Mouse (Mus musculus): ENCODE results near the gene Tmem259. TPM values are rescaled to one million over a fixed set of nuclear protein-coding genes. Genes with fewer than 3 reads are reported as not detected.
A peak's percentile ranks its signal among the peaks of the same experiment; 100 is the strongest.

Gene Tmem259
- total RNA-seq, 4 experiments from 2014 or later = 116 to 120 (median 117) TPM

DNA sequence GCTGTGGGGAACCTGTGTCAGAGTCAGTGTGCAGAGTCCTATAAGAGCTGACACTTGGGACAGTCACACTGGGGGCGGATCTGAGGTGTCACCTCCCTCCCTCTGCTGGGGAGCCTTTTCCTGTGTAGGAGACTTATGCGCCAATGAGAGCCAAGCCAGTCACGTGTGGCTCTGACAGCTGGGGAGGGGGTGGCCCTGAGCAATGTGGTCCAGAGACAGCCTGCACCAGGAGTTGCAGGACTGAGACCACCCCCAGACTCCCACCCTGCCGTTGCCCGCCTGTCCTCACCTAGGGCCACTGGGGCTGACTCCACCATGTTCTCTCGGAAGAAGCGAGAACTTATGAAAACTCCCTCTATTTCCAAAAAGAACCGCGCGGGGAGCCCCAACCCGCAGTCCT lies 32.4 kb upstream of the Tmem259 start, which contains the start of gene Arhgap45:
Arhgap45 (plus strand) TSS at position 143 of the 400 bp plus-strand sequence.
- DNase-seq (ENCODE audit: low spot score) = no peak

DNA sequence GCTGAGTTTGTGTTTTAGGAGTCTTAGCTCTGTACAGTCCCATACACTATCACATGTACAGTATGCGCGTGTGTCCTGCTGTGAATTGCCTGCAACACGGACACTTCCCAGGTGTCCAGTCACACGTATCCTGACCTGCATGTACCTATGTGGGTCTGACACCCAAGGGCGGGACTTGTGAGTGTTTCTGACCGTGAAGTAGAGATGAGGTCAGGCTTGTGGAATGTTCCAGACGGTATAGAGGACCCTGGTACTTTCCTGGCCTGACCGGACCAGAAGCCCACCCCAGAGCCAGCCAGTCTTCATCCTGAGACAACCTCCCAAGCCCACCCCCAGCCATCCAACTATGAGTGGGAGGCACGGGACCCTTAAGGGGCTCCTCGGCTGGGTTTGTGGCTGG lies 31.5 kb upstream of the Tmem259 start:
- no peak for DNase-seq (ENCODE audit: low spot score)

DNA sequence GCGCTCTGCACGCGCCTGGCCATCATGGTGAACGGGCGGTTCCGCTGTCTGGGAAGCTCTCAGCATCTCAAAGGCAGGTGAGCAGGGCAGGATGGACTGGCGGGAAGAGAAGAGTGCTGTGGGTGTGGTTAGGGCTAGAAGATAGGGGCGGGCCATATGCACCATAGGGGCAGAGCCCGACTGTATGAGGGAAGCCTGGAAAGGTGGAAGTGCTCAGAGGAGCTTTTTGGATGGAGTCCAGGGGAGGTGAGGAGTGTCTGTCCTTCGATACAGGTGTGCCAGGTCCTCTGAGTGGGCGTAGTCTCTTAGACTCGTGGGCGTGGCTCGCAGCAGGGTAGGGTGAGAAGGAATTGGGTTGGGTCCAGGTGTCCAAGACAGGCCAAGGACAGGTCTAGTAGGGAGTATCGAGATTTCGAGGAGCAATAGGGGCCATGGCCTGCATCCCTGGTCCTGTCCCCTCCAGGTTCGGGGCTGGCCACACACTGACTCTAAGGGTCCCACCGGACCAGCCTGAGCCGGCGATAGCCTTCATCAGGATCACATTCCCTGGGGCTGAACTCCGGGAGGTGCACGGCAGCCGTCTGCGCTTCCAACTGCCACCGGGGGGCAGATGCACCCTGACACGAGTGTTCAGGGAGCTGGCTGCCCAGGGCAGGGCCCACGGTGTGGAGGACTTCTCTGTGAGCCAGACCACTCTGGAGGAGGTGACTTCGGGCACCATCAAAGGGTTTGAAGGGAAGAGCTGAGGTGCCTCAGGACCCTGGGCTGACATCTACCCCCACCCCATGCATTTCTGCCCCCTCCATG lies 30.6 kb upstream of the Tmem259 start:
- no peak for DNase-seq (ENCODE audit: low spot score)

DNA sequence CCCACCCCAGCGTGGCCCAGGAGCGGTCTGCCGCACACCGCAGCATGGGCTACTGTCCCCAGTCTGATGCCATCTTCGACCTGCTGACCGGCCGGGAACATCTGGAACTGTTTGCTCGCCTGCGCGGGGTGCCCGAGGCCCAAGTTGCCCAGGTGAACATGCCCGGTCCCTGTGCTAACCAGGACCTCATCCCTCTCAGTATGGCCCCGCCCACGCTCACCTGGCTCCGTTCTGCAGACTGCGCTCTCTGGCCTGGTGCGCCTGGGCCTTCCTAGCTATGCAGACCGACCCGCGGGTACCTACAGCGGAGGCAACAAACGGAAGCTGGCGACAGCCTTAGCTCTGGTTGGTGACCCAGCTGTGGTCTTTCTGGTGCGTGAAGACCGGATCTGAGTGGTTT lies 29.5 kb upstream of the Tmem259 start:
- DNase-seq (ENCODE audit: low spot score) = no peak

DNA sequence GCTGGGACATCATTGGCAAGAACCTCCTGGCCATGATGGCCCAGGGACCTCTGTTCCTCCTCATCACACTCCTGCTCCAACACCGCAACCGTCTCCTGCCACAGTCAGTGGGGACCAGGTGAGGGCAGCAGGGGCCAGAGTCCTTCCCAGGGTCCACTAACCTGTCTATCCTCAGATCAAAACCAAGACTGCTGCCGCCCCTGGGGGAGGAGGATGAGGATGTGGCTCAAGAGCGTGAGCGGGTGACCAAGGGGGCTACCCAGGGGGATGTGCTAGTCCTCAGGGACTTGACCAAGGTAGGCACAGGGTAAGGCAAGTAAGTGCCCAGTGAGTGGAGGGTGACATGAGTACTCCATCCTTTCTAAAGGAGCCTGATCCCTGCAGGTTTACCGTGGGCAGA lies 27.6 kb upstream of the Tmem259 start:
- no peak for DNase-seq (ENCODE audit: low spot score)

DNA sequence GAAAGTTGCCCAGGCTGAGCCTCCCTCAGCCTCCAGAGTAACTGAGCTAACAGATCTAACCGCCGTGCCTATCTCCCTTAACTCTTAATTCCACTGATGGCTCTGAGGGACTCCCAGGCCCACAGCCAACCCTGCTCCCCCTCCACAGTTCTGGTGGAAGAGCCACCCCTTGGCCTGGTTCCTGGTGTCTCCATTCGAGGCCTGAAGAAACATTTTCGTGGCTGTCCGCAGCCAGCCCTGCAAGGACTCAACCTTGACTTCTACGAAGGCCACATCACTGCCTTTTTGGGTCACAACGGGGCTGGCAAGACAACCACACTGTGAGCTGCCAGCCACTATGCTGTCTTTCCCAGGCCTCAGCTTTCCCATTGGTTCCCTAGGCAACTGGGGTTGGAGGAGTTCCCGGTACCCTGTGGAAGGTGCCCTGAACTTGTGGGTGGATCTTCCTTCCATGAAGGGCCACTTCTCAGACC lies 20.1 kb upstream of the Tmem259 start:
- DNase-seq (ENCODE audit: low spot score) = no peak

DNA sequence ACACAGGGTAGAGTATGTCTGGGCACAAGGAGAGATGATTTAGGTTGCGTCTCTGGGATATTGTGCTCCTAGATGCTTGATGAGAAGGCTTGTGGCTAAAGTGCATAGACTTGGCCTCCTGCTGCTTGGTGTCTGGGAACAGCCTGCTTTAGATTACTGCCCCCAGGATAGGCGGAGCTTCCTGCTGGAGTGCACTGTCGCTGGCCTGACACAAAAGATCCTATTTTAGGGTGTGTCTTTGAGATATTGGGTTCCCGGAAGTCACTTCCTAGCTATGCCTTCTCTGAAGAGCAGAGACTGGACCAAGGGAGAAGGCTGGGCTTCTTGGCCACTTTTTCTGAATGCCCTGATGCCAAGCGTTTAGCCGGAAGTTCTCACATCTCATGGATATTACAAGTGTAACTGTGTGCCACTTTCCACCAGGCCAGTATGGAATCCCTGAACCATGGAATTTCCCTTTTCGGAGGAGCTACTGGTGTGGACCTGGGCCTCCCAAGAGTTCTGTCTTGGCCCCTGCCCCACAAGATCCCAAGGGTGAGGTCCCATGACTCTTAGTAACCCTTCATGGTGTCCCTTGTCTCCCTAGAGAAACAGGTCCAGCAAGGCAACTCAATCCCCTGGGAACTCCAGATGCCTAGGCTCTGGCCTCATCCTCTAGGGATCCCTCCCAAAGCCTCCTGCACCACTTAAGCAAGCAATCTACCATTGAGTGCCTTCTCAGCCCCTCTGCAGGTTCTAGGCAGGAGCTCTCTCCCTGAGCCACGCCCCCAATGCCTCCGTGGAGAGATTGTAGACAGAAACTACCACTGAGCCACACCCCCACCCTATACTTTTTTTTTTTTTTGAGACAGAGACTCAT lies 19.5 kb upstream of the Tmem259 start:
- DNase-seq (ENCODE audit: low spot score) = no peak

DNA sequence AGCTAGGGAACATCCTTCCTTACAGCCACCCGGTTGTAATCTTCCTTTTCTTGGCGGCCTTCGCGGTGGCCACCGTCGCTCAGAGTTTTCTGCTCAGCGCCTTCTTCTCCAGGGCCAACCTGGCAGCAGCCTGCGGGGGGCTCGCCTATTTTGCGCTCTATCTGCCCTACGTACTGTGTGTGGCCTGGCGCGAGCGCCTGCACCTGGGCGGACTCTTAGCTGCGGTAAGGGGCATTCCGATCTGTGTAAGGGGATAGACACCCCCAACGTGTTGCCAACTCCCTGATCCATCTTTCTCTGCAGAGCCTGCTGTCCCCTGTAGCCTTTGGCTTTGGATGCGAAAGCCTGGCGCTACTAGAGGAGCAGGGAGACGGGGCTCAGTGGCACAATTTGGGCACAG lies 18.7 kb upstream of the Tmem259 start:
- DNase-seq (ENCODE audit: low spot score) = no peak

DNA sequence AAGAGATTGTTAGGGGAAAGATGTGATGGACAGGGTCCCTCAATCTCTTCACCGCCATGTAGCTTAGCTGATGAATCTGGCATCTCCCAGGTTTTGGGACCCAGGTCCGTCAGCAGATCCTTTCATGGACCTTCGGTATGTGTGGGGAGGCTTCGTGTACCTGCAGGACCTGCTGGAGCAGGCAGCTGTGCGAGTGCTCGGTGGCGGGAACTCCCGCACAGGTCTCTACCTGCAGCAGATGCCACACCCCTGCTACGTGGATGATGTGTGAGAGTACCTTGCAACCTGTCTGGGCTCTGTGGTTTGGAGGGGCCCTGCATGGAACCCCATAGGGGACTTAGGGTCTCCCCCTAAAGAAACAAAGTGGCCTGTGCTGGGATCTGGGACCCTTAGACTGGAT lies 17.8 kb upstream of the Tmem259 start:
- no peak for DNase-seq (ENCODE audit: low spot score)

DNA sequence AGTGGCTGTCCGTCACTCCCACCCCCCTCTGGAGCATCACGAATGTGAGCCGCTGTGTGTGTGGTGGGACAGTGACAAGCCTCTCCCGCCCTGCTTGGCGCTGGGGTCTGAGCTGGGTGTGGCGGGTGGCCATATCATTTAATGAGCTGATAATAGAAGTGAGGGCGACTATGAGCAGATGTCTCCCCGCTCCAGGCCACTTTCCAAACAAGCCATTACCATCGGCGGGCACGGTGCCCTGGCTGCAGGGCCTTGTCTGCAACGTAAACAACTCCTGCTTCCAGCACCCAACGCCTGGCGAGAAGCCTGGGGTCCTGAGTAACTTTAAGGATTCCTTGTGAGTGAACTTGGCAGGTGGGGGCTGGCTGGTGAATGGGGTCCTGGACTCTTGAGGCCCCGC lies 13.7 kb upstream of the Tmem259 start:
- no peak for DNase-seq (ENCODE audit: low spot score)

DNA sequence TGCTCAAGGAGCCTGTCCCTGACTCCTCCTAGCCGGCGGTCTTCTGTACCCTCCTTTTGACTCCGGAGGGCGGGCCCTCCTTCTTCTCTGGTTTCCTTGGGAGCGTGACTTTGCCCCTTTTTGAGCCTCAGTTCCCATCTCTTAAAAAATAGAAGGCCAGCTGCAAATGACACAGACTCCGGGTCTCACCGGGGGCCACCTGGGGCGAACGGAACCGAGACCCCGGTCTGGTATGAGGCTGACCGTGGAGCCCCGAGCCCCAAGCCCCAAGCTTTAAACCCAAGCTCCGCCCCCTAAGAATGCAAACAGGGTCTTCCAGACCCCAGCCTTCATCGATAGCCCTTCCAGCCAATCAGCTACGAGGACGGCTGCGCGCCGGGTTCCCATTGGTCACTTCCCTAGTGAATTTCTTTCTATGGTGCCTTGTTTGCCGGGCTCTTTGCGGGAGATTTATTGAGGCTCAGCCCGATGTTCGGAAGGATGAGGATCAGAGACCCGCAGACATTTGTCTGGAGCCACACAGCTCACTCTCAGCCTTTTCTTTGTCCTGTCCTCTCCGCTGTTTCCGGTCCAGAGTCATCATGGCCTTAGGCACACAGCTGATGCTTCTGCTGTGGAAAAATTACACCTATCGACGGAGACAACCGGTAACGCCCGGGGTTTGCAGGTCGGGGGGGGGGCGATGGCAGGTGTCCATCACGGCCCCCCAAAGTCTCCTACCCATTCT lies 13.1 kb upstream of the Tmem259 start:
- DNase-seq (ENCODE audit: low spot score) = no peak

DNA sequence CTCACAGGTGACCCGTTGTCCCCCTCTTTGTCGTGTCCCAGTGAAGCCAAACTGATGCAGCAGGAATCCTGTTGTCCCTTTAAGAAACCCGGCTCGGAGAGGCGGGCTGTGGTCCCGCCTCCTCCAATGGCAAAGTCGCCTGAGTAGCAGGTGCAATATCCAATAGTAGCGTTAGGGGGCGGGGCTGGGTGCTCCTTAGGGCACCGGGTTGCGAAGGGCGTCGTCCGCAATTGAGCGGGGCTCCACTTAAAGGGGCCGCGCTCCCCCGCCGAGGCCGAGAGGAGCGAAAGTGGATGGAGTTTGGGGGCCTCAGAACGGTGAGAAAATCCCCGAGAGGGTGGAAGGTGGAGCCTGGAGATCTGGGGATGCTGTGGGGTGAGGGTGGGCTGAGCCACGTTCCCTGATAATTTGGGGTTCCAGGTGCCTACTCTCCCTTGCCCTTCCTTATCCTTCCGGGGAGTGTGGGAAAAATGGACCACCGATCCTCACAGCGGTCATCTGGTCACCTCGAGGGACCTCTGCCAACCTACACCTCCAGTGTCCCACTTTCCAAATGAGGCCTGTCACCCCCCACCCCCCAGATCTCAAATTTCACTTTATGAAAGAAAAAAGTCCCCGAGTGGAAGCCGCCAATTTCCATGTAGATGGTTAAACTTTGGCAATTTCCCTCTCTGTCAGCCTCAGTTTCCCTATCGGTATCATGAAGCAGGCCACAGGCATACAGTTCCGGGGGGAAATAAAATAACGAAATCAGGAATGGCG lies 12.3 kb upstream of the Tmem259 start, which contains the start of gene Abca7:
Abca7 (plus strand) TSS at position 223 of the 762 bp plus-strand sequence.
- peak; percentile 97 for DNase-seq (ENCODE audit: low spot score)

DNA sequence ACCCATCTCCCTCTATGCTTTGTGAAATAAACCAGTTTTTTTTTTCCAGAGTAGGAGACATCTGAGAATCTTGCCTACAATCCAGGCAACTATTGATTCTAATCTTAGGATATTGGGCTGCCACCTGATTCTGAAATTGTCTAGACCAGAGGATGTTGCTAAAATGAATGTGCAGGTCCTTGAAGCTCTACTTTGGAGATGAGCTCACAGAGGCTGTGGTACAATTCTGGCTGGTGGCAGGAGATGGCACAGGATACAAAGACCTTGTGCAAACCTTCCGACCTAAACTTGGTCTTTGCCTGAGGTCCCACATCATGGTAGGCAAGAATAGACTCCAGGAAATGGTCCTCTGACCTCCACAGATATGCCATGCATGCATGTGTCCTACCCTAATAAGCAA lies 11.5 kb upstream of the Tmem259 start:
- DNase-seq (ENCODE audit: low spot score) = no peak

DNA sequence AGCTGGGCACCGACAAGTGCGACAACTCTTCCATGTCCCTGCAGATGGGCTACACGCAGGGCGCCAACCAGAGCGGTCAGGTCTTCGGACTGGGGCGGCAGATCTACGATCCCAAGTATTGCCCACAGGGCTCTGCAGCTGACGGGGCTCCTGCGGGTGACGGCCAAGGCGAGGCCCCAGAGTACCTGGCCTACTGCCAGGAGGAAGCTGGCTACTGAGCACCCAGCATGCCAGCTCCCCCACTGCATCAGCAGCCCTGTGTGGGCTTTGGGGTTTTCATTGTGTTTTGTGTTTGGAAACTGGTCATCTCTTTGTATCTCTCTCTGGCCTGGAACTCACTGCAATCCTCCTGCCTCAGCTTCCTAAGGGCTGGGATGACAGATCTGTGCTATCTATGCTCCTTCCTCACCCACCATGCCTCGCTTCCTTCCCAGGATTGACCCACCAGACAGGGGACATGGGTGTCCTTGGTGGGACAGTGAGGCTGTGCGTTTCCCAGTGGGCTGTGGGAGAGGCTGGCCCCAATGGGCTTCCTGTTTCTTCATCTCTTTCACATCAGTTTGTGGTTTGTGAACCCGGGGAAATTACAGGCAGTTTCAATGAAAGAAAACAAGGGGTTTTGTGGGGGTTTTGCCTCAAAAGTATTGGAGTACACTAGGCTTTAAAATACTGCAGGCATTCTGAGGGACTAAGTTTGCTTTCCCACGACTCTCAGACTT lies 10.4 kb upstream of the Tmem259 start:
- DNase-seq (ENCODE audit: low spot score) = no peak

DNA sequence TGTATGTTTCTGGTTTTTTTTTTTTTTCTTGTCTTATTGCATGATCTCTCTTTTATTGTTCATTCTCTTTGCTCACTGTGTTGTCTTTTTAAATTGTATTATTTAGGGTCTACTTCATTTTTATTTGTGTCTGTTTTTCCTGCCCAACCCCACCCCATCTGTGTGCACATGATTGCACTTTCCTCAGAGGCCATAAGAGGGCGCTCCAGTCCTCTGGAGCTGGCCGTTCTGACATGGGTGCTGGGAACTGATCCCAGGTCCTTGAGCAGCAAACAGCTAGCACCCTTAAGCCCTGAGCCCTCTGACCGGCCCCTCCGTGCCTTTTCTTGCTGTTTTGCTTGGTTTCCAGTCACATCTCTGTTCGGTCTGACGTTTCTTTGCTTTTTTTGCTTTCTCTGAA lies 7.4 kb upstream of the Tmem259 start:
- DNase-seq (ENCODE audit: low spot score) = no peak

DNA sequence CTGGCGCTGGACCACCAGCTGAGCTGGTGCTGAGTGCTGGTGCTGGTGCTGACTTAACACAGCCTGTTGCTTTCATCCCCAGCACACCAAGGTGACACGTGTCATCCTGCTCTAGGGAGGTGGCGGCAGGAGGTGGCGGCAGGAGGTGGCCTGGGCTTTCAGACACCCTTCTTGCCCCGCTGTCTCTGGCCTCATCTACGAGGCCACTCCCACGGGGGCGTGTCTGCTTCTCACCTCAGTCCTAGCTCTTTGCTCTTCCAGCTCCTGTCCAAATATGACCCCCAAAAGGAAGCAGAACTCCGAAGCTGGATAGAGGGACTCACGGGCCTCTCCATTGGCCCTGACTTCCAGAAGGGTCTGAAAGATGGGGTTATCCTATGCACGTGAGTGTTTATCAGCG lies 7.0 kb upstream of the Tmem259 start:
- no peak for DNase-seq (ENCODE audit: low spot score)

DNA sequence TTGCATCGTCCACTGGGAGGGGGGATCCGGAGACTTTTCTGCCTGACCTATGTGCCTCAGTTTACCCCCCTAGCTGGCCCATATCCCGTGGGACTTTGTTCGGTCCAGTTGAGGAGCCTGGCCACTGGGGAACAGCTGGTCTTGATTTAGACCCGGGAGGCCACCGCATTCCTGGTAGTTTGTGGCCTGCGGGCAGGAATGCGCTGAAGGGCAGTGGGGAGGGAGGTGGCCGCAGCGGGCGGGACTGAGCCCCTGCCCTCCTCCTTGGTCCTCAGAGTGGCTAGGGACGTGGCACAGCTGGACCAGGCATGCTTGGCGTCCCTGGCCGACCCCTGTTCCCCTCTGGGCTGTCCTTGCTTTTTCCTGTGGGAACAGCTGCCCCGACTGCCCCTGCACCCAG lies 5.7 kb upstream of the Tmem259 start:
- no peak for DNase-seq (ENCODE audit: low spot score)

DNA sequence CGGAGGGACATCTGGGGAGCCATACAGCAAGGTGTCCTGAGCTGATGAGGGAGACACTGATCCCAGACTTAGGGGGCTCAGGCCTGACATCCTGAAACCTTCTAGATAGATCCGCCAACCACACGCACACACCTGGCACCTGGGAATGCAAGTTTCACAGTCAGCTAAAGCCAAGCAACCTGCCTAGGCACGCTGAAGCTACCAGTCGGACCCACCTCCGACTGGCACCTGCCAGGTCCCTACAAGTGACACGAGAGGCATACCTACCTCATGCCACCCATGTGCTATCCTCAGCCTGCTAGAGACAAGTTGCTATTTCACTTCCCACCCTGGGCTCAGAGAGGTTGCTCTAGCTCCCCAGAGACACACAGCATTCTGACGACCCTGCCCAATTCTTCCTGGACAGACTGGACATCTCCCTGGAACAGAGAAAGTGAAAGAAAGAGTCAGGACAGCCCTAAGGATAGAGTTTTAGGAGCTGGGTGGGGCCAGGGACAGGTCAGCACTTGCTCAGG lies 5.2 kb upstream of the Tmem259 start:
- no peak for DNase-seq (ENCODE audit: low spot score)

DNA sequence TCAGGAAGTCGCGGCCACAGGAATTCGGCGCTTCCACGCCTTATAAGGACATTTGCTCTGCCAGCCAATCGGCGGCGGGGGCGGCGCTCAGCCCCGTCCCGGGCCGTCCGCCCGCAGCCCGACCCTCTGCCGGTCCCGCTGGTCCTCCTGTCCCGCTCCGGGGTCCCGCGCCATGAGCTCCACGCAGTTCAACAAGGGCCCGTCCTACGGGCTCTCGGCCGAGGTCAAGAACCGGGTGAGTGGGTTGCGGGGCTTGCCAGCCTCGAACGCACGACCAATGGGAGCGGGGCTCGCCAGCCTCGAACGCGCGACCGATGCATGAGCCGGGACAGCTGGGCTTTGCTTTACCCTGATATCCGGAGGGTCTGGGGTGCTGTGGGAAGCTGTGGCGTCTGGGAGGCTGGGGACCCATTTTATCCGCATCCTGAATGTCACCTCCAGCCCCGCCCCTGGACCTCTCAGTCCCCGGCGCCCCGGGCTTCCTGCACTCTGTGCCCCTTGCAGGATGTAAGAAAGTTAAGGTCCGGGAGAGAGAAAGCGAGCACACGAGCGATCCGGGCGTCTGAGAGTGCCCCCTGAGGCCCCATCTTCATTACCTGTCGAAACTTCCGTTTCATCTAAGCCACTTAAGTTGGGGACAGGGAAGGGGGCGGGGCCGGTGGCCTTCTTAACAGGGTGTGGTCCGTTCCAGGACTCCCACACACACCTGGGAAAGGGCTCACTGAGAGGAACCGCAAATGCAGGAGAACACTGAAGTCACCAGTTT lies 4.6 kb upstream of the Tmem259 start, which contains the start of gene Cnn2:
Cnn2 (plus strand) TSS at position 79 of the 766 bp plus-strand sequence.
- peak; percentile 75 for DNase-seq (ENCODE audit: low spot score)
